Mouse (Mus musculus) liver, postnatal 0 days (tissue): ENCODE data around the gene Cblc. TPM values are rescaled to one million over a fixed set of nuclear protein-coding genes. Genes with fewer than 3 reads are reported as not detected.

Source experiments
- ATAC-seq: fragments of 200-750 bp; cut with Nextera tagmentation; 2 replicates; pipeline ENCODE4 v1.8.0; 2017; ENCODE audit warnings: mild to moderate bottlenecking, moderate library complexity
- DNase-seq: peaks from one replicate; pipeline ENCODE4 v3.0.0-alpha.2; 2016
- H3K27ac ChIP-seq: fragments of 300-500 bp; sonication (generic); 2 replicates; pipeline ENCODE4 v1.5.1; 2014; ENCODE audit warnings: antibody characterized with exemption, moderate library complexity, mild to moderate bottlenecking, low read depth
- H3K27me3 ChIP-seq: fragments of 300-500 bp; sonication (generic); 2 replicates; pipeline ENCODE4 v1.6.1; 2014; ENCODE audit warnings: low read length, control low read depth, mixed read lengths; ENCODE audit not compliant: insufficient read depth
- H3K36me3 ChIP-seq: fragments of 300-500 bp; sonication (generic); replicated peaks from 2 replicates; pipeline ENCODE4 v1.6.1; 2014; ENCODE audit warnings: mild to moderate bottlenecking, control low read depth, low read length, moderate library complexity, mixed read lengths; ENCODE audit not compliant: insufficient read depth
- H3K4me1 ChIP-seq: fragments of 300-500 bp; sonication (generic); 2 replicates; pipeline ENCODE4 v1.6.1; 2014; ENCODE audit warnings: antibody characterized with exemption, mild to moderate bottlenecking, control low read depth; ENCODE audit not compliant: insufficient read depth
- H3K4me2 ChIP-seq: fragments of 300-500 bp; sonication (generic); 2 replicates; pipeline ENCODE4 v1.6.1; 2014; ENCODE audit warnings: low read depth, mild to moderate bottlenecking, low read length, moderate library complexity, mixed read lengths
- H3K4me3 ChIP-seq: fragments of 300-500 bp; sonication (generic); 2 replicates; pipeline ENCODE4 v1.5.1; 2014; ENCODE audit warnings: low read depth, low read length
- H3K9ac ChIP-seq: fragments of 300-500 bp; sonication (generic); replicated peaks from 2 replicates; pipeline ENCODE4 v1.6.1; 2014; ENCODE audit warnings: mild to moderate bottlenecking, moderate library complexity
- H3K9me3 ChIP-seq: fragments of 300-500 bp; sonication (generic); 2 replicates; pipeline ENCODE4 v1.6.1; 2016; ENCODE audit warnings: mild to moderate bottlenecking, control low read depth, low read length, mixed read lengths
- CTCF ChIP-seq: sonication (generic); IDR thresholded peaks from 2 replicates; pipeline ENCODE4 v1.5.1; 2016; ENCODE audit warnings: antibody characterized with exemption, low read depth
- EP300 ChIP-seq: IDR thresholded peaks from 2 replicates; pipeline ENCODE4 v1.6.1; 2016; ENCODE audit warnings: antibody characterized with exemption, low read depth, mild to moderate bottlenecking
- WGBS: fragments of 180-500 bp; shearing (Covaris S2); extraction: QIAGEN DNeasy Blood & Tissue Kit; methylation state at CpG from one replicate; pipeline ENCODE4 v1.1.7; 2014; ENCODE audit not compliant: insufficient replicate concordance; 5-methylcytosine and 5-hydroxymethylcytosine counted together
- polyA plus RNA-seq: library from polyadenylated mRNA; unstranded; fragments of >200 nt; fragmentation: Nextera tagmentation; extraction: Ambion mirVana; gene quantifications from 2 replicates; pipeline ENCODE4 v1.2.1, GENCODE M21; 2015

The Cblc gene
- polyA plus RNA-seq, 1 experiment from 2014 or later: 9.6 TPM

DNA sequence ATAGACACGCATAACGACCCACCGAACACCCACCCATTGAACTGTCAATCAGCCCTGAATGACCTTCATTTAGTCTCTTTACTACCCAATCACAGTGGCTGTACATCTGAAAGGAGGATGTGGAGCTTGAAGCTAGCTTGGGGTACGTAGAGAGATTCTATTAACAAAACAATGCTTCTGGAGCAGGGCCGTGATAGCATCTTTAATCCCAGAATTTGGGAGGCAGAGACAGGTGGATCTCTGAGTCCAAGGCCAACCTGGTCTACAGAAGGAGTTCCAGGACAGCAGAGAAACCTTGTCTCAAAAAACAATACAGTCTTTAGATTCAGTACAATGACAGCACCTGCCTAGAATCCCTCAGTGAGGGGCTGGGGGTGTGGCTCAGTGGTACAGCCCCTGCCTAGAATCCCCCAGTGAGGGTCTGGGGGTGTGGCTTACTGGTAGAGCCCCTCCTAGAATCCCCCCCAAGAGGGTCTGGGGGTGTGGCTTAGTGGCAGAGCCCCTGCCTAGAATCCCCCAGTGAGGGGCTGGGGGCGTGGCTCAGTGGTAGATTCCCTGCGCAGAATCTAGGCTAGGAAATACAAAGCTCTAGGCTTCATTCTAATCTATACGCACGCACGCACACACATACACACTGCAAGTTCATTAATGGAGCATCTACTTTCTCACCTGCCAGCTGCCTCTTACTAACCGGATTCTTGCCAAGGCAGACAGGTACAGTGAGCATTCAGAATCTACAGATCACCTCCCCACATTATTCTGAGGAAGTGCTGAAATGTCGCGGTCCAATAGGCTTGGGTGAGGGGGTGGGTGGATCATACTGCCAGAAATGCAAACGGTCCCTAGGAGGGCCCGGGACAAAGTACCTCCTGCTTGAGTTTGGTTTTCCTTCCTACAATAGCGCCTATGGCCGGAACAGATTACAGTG lies 19.0 kb upstream of the Cblc start:
- H3K9me3 ChIP-seq: no peaks in the 10 kb centered on the region
- peak; percentile 9; the same call in 1 of the 2 replicates for ATAC-seq
- DNase-seq: no peak
- TF ChIP-seq CTCF (no peak), EP300 (no peak)
- H3K4me1 ChIP-seq: peaks cover 35% of the 10 kb centered on the region
- 33% methylated on average over 17 of the region's 17 CpGs for WGBS
- peaks cover 19% of the 10 kb centered on the region for H3K36me3 ChIP-seq
- H3K27ac ChIP-seq: peak overlapping the region; percentile 98
- peak overlapping the region; percentile 72 for H3K4me2 ChIP-seq
- H3K27me3 ChIP-seq: no peaks in the 10 kb centered on the region
- peak overlapping the region; percentile 69 for H3K9ac ChIP-seq
- peak overlapping the region; percentile 56 for H3K4me3 ChIP-seq

DNA sequence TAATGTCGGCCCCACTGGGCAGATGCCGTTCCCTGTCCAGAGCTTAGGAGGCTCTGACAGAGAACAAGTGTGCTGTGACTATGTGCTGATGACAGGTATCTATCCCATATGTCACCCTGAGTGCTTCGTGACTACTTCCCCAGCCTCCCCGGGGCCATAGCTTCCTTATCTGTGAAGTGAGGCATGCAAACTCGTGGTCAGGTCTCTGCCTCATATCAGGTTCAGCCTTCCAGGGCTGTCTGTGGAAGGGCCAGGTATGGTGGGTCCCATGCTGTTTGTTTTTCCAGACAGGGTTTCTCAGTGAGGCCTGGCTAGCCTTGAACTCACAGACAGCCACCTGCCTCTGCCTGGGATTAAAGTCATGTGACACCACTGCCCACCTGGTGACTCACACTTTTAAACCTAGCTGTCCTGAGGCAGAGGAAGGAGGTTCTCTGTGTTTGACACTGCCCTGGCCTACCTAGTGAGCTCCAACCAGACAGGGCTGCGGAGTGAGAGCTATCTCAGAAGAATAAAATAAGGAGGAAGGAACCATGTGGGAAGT lies 17.0 kb upstream of the Cblc start:
- Histone ChIP-seq H3K9me3 (no peaks in the 10 kb centered on the region), H3K27ac (no peak overlapping the region), H3K4me3 (no peak overlapping the region), H3K36me3 (peaks cover 22% of the 10 kb centered on the region), H3K9ac (no peak overlapping the region), H3K27me3 (no peaks in the 10 kb centered on the region), H3K4me1 (peaks cover 28% of the 10 kb centered on the region), H3K4me2 (no peak overlapping the region)
- DNase-seq: no peak
- 48% methylated on average over 6 of the region's 6 CpGs for WGBS
- no peak for ATAC-seq
- TF ChIP-seq EP300: no peak
- TF ChIP-seq CTCF: no peak

DNA sequence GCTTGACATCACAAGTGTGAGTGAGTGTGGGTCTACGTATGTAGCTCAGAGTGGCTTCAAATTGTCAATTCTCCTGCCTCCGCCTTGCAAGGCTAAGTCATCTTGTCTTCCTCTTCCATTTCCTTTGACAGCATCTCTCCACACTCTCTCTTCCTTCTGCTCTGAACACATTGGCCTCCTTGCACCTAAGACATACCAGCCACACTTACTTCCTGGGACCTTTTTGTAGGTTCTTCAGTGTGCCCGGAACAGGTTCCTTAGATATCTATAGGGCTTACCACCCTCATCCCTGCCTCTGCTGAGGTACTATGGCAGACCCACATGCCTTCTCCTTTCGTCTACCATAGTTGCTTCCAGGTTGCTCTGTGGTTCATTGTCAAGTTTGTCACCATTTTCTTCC lies 16.6 kb upstream of the Cblc start:
- Histone ChIP-seq H3K36me3 (peaks cover 23% of the 10 kb centered on the region), H3K27ac (no peak overlapping the region), H3K27me3 (no peaks in the 10 kb centered on the region), H3K4me1 (peaks cover 23% of the 10 kb centered on the region), H3K4me3 (no peak overlapping the region), H3K9ac (no peak overlapping the region), H3K4me2 (no peak overlapping the region), H3K9me3 (no peaks in the 10 kb centered on the region)
- WGBS: 72% methylated on average over 4 of the region's 4 CpGs
- ATAC-seq (no peak), DNase-seq (no peak)
- no peak for TF ChIP-seq EP300

DNA sequence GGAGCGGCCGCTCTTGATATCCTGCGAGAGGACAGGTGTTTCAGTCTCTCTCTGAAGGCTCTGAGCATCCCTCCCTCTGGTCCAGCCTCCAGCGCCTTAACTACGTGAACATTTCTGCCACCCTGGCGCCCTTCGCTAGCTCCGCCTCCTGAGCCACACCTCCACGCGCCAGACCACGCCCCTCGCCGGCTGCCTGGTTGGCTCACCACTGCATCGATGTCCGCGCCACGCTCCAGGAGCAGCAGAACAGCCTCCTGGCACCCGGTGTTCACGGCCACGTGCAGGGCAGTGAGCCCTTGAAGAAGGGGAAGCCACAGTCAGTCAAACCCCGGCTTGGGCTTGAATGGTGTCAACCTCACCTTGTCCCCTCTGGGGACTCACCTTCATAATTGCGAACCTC lies 14.5 kb upstream of the Cblc start:
- Histone ChIP-seq H3K9me3 (no peaks in the 10 kb centered on the region), H3K27ac (no peak overlapping the region), H3K4me2 (no peak overlapping the region), H3K4me1 (peaks cover 13% of the 10 kb centered on the region), H3K4me3 (no peak overlapping the region), H3K36me3 (peaks cover 22% of the 10 kb centered on the region), H3K27me3 (no peaks in the 10 kb centered on the region), H3K9ac (no peak overlapping the region)
- DNase-seq (peak; percentile 70), ATAC-seq (peak; percentile 14; the same call in 1 of the 2 replicates)
- WGBS: 37% methylated on average over 18 of the region's 22 CpGs
- TF ChIP-seq EP300: no peak
- TF ChIP-seq CTCF: no peak

DNA sequence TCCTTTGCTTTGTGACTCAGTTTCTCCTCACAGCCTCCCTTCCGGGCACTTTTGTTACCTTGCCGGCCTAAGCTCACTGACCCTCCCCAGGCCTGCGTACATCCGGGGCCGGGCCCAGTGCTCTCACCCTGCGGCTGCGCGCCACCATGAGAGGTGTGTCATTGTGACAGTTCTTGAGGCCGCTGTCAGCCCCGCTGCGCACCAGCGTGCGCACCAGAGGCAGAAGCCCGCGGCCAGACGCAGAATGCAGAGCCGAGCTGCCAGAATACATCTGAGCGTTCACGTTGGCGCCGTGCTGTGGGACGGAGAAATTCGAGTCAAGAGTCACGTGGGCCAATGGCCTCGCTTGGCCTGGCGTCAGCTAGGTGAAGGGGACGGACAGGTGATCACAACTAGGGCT lies 12.8 kb upstream of the Cblc start:
- TF ChIP-seq CTCF (no peak), EP300 (no peak)
- Histone ChIP-seq H3K4me3 (no peak overlapping the region), H3K27me3 (no peaks in the 10 kb centered on the region), H3K9me3 (no peaks in the 10 kb centered on the region), H3K9ac (no peak overlapping the region), H3K4me2 (no peak overlapping the region), H3K27ac (no peak overlapping the region), H3K36me3 (peaks cover 22% of the 10 kb centered on the region), H3K4me1 (0 out of 2 replicates have a peak, but pooled peaks cover 4% of the 10 kb centered on the region)
- WGBS: 44% methylated on average over 27 of the region's 27 CpGs
- DNase-seq: no peak
- ATAC-seq: peak; percentile 21; the same call in 1 of the 2 replicates

DNA sequence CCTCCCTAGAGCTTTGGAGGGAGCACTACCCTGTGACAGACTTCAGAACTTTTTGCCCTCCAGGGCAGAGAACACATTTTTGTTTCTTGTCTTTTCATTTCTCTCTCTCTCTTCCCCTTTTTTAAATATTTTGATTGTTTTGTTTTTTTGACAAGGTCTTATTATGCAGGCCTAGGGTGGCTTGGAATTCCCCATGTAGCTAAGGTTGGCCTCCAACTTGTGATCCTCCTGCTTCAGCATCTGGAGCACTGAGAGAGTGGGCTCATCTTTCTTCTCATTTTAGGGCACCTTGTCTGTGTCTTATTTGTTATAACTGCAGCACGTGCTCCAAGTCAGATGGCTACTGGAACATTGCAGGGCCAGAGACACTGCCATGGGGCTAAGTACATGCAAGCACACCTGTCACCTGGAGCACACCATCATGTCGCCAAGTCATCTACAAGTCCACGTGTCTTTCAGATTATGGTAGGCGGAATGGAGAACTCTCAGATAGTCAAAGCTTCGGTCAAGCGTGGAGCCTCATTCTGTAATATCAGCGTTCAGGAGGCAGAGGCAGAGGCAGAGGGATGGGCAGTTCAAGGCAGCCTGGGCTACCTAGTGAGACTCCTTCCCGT lies 9.9 kb upstream of the Cblc start:
- DNase-seq (no peak), ATAC-seq (no peak)
- TF ChIP-seq CTCF (no peak), EP300 (no peak)
- Histone ChIP-seq H3K9me3 (no peaks in the 10 kb centered on the region), H3K4me3 (no peak overlapping the region), H3K4me1 (peaks cover 8% of the 10 kb centered on the region), H3K27me3 (no peaks in the 10 kb centered on the region), H3K4me2 (no peak overlapping the region), H3K27ac (no peak overlapping the region), H3K36me3 (peaks cover 17% of the 10 kb centered on the region), H3K9ac (no peak overlapping the region)
- WGBS: 76% methylated on average over 8 of the region's 8 CpGs
